Mouse (Mus musculus): Measurements from ENCODE around the gene Ankrd42.

The Ankrd42 gene

GRCm38 (mm10) chr7:92637021-92637625 is at the start of gene Ankrd42:
Ankrd42 (minus strand) TSS chr7:92637142.
- peak; percentile 84 for DNase-seq (ENCODE audit: low read depth, low spot score)

DNA sequence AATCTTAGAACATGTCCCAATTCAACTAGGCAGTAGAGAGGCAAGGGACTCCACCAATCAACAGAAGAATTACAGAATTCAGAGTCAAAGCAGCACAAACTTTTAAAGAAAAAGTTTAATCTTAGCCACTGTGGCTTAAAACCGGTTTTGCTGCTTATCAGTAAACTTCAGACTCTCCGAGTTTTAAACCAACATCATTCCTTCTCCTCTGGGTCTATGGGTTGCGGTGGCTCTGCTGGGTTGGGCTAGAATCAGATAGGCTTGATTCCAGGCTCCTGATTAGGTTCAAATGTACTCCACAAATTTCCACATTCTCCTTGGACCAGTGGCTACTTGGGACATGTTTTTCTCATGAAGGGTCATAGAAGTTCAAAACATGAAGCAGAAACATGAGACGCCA is 40.4 kb upstream of the Ankrd42 start:
- no peak for DNase-seq (ENCODE audit: low read depth, low spot score)

DNA sequence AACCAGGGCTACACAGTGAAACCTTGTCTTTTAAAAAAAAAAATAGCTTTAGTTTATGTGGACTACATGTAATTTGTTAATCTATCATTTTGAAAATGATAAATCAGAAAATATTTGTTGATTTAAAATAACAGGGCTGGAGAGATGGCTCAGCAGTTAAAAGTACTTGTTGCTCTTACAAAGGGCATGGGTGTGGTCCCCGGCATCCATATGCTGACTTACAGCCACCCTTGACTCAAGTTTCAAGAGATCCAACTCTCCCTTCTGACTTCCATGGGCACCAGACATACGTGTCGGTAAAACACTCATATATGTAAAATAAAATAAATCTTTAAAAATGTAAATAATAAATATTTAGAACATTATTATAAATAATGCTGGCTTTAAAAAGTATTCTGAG is 38.2 kb upstream of the Ankrd42 start:
- no peak for DNase-seq (ENCODE audit: low read depth, low spot score)

- DNase-seq (ENCODE audit: low read depth, low spot score) = peak; percentile 95
Measured at GRCm38 (mm10) chr7:92669507-92670471, 32.8 kb upstream of the Ankrd42 start, which contains the start of gene Pcf11. Pcf11 (minus strand) TSS chr7:92669934.

- no peak for DNase-seq (ENCODE audit: low read depth, low spot score)
Measured at GRCm38 (mm10) chr7:92668791-92669506, 32.0 kb upstream of the Ankrd42 start.

GRCm38 (mm10) chr7:92666274-92666820 is 29.4 kb upstream of the Ankrd42 start:
- no peak for DNase-seq (ENCODE audit: low read depth, low spot score)

DNA sequence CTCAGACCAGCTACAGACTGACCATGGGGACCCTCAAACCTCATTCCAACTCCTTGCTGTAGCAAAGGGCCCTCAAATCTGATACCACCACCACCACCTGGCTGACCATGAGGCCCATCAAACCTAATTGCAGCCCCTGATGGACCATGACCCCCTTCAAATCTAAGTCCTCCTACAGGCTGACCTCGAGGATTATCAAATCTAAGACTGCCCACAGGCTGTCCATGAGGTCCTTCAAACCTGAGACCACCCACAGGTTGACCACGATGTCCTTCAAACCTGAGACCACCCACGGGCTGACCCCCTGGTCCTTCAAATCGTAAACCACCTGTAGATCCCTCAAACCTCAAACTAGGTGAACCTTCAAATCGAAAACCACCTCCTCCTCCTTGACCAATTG is 21.1 kb upstream of the Ankrd42 start:
- DNase-seq (ENCODE audit: low read depth, low spot score) = no peak

- DNase-seq (ENCODE audit: low read depth, low spot score) = no peak
Measured at GRCm38 (mm10) chr7:92656386-92656785, 19.4 kb upstream of the Ankrd42 start.

GRCm38 (mm10) chr7:92653329-92653728 is 16.4 kb upstream of the Ankrd42 start:
- DNase-seq (ENCODE audit: low read depth, low spot score) = no peak

- no peak for DNase-seq (ENCODE audit: low read depth, low spot score)
Measured at GRCm38 (mm10) chr7:92647790-92648189, 10.8 kb upstream of the Ankrd42 start.

- no peak for DNase-seq (ENCODE audit: low read depth, low spot score)
Measured at GRCm38 (mm10) chr7:92642358-92642757, 5.4 kb upstream of the Ankrd42 start.

- no peak for DNase-seq (ENCODE audit: low read depth, low spot score)
Measured at GRCm38 (mm10) chr7:92638050-92638449, 1.1 kb upstream of the Ankrd42 start.

DNA sequence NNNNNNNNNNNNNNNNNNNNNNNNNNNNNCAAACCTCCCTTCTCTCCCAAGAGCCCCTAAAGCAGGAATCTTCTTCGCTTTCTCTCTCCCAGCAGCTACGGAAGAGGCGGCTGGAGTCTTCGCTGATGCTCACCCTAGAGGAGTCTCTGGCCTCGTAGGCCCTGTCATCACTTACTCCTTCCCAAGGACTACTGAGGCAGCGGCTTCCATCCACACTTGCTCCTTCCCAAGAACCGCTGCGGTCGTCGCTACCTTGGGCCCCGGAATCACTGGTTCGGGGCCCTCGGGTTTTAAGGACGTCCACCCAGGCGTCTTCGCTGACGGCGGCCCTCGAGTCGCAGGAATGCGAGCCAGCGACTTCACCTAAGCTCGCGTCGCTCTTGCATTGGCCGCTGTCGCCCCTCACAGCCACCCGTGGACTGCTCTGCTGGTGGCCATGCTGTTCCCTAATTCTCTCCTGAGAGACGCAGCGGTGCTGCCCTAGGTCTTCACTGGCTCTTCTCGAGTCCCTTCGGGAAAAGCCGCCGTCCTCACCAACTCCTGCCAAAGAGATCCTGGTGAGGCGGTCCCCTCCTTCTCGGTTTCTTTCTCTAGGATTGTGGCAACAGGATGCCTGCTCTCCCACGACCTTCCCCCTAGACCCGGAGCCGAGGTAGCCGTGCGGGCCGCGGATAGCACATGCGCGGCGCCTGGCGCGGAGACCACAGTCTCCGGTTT is 489 bp downstream of the Ankrd42 start:
- DNase-seq (ENCODE audit: low read depth, low spot score) = no peak

DNA sequence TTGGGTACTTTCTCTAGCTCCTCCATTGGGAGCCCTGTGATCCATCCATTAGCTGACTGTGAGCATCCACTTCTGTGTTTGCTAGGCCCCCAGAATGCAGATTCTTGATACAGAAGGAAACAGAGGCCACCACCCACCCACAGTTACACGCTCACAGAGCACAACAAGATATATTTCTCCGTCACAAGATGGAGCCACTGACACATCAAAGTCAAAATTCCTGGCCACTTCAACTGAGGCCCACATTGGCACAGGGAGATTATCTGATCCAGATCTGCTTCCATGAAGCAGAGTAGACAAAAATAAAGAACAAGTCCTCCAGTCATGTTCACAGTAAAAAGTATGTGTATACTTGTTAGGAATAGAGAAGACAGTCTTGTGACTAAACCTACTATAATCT is 6.8 kb downstream of the Ankrd42 start:
- no peak for DNase-seq (ENCODE audit: low read depth, low spot score)

DNA sequence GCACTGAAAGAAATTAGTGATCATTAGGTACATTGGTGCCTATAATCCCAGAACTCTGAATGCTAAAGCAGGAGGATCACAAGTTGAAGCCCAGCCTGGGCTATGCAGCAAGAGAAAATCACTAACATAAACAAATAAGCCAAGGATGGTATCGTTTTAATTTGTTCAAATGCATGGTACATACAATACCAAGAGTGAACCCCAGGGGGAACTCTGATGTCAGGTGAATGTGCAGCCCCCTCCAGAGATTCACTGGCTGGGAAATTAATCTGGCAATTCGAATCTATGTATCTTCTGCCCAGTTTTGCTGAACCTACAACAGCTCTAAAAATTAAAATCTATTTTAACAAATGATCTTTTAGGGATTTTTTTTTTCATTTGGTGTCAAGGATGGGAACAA is 12.5 kb downstream of the Ankrd42 start:
- DNase-seq (ENCODE audit: low read depth, low spot score) = no peak

GRCm38 (mm10) chr7:92610830-92611229 is 26.1 kb downstream of the Ankrd42 start:
- no peak for DNase-seq (ENCODE audit: low read depth, low spot score)

GRCm38 (mm10) chr7:92604961-92605360 is 32.0 kb downstream of the Ankrd42 start:
- DNase-seq (ENCODE audit: low read depth, low spot score) = no peak

- DNase-seq (ENCODE audit: low read depth, low spot score) = no peak
Measured at GRCm38 (mm10) chr7:92590842-92591241, 46.1 kb downstream of the Ankrd42 start.

DNA sequence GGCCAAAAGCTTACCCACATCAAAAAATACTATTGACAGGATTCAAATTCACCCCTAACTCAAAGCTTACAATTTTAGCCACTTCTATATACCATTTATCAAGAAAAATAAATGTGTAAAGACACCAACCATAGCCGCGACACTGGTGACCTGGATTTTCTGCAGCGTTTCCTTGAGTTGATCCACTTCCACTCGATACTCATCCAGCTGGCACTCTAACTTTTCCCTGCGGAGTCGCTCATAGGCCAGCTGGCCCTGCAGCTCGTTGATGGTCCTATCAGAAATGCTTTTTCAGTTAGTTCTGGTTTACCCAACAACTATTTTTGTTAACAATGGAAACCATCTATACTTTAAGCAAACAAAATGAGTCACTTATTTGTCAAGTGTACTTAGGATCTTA is 47.0 kb downstream of the Ankrd42 start:
- no peak for DNase-seq (ENCODE audit: low read depth, low spot score)

GRCm38 (mm10) chr7:92583567-92583966 is 53.4 kb downstream of the Ankrd42 start:
- no peak for DNase-seq (ENCODE audit: low read depth, low spot score)

DNA sequence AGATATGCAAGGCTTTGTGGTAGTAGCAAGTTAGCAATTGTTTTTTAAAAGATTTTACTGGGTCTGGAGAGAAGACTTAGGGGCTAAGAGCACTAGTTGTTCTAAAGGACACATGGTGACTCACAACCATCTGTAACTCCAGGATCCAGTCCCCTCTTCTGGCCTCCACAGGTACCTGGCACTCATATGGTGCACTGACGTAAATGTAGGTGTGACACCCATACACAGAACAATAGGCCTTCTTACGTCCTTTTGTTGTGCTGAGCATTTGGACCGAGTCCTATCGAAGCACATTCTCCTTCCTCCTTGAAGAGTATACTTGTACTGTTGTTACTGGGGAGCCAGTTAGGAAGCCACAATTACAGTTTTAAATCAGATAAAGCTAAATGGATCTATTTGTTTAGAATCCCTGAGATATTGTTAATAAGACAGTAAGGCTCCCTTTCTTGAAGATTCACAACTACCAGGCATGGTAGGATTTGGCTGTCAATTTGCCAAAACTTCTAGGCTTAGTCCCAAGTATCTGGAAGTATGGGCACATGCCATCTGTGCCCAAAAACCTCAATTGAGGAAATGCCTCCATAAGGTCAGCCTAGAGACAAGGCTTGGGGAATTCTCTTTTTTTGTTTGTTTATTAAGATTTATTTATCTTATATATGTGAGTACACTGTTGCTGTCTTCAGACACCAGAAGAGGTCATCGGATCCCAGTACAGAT is 56.3 kb downstream of the Ankrd42 start:
- DNase-seq (ENCODE audit: low read depth, low spot score) = no peak
